Mouse (Mus musculus): ENCODE measurements at regions not wholly inside any gene's neighbourhood (a gene's known extent, or its start where the extent isn't known, plus 50 kb on each side); places are given as distances from the start of the nearest gene placed in this dataset.
"Not testable (repeated sequence)": the region's sequence is repeated elsewhere in the genome, so short reads cannot be mapped to it uniquely, and the experiment has no call there.

DNA sequence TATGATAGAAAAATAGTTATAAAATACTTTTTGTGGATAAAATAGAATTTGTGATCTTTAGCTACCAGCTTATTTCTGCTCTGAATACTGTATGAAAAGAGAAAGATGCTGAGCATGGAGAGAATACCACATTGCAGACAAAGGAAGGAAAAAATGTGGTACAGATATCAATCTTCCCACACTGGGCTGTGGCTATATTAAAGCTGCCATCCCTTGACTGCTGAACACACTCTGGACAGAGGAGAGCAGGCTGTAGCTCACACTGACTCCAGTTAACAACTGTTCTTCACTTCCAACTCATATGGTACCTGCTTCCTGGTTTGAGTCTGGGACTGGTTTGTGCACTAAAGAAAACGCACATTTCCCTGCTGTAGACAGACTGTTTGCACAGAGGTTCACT lies 76.7 kb upstream of the Try4 start:
- ATAC-seq (replicated peaks; ENCODE audit: low read depth, poor library complexity, severe bottlenecking): peak; percentile 80

DNA sequence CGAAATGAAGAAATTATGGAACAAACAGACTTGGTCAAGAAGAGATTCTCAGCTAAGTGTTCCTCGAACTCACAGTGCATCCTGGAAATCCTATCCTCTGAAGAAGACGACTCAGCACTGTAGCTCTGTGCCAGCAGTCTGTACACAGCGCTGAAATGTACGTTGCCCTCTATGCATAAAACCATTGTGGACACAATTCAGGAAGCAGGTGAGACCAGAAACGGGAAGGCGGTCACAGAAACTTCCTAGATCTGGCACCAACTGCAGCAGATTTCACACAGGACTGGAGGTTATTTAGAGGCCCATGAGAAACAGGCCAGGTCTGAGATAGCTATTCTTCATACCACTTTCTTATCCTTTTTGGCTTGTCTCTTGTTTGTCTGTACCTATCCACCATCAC lies 83.7 kb upstream of the Try4 start:
- peak; percentile 85 for ATAC-seq (replicated peaks; ENCODE audit: low read depth, poor library complexity, severe bottlenecking)

DNA sequence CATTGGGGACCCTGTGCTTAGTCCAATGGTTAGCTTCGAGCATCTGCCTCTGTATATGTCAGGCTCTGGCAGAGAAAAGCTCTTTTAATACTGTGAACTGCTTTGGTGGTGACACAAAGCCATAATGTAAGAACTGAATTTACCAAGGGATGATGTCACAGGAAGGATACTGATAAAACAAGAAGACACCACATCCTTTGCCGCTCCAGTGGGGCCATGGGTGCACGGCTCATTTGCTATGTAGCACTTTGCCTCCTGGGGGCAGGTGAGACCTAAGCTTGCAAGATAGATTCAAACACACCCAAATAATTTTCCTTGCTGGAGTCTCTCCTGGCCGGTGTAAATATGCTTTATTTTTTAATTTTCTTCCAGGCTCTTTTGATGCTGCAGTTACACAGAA lies 86.2 kb upstream of the Try4 start:
- ATAC-seq (replicated peaks; ENCODE audit: low read depth, poor library complexity, severe bottlenecking): peak; percentile 60

DNA sequence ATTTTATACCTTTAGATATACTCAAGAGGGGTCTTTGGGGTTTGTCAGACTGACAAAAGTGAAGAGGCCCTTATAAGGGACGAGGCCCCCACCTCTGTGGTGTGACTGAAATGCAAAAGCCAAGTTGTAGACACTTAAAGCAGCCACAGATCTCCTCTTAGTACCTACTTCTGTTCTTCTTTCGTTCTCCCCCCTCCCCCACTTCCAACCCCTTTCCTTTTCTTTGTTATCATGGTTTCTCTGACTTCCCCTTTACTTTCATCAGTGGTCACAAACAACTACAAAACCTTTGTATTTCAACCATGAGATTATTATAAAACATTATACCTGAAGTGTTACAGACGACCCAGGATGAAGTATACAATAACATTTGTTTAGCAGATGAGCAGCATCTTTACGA lies 96.2 kb upstream of the Try4 start:
- ATAC-seq (replicated peaks; ENCODE audit: low read depth, poor library complexity, severe bottlenecking): peak; percentile 84

DNA sequence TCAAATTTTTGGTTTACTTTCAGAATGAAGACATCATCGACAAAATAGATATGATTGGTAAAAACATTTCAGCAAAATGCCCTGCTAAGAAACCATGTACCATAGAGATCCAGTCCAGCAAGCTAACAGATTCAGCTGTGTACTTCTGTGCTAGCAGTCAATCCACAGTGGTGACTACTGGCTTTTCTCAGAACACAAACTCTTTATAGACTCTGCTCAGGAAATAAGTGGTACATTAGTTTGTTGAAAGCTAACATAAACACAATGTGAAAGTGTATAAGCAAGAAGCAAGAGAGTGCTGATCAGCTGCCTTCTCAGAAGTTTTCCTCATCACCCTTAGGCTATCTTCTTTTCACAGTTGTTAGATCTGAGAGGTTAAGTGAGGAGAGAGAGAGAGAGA lies 99.2 kb upstream of the Try4 start:
- no peak for ATAC-seq (replicated peaks; ENCODE audit: low read depth, poor library complexity, severe bottlenecking)

DNA sequence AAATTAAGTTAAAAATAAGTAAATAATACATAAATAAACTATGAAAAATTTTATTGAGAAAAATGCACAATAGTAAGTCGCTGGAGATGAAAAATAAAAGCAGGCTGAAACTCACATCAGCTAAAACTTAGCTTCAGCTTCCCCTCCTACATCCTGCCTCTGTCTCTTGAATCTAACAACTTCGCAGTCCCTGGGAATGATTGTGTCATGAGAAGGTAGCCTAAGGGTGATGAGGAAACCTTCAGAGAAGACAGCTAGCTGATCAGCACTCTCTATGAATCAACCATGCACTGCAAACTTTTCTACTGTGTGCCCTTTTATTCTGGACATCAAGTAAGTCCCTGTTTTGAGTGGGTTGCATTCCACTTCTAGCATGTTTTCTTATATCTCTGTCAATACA lies 99.8 kb upstream of the Try4 start:
- no peak for ATAC-seq (replicated peaks; ENCODE audit: low read depth, poor library complexity, severe bottlenecking)

DNA sequence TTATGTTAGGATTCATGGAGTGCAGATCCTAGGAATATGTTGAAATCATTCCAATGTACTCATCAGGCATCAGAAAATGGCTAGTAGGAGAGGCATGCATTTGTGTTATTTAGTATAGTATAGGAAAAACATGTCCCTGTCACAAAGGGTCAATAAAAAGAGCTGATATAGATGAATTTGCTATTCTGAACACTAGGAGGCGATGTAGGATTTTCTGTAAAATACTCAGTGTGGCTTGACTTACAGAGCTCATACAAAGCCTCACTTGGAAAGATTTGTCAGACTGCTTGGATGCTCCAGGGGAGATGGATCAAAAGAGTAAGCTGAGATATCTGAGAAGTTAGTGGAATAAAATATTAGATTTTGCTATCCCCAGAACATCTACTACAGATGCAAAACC lies 107.6 kb upstream of the Try4 start:
- ATAC-seq (replicated peaks; ENCODE audit: low read depth, poor library complexity, severe bottlenecking): peak; percentile 76

DNA sequence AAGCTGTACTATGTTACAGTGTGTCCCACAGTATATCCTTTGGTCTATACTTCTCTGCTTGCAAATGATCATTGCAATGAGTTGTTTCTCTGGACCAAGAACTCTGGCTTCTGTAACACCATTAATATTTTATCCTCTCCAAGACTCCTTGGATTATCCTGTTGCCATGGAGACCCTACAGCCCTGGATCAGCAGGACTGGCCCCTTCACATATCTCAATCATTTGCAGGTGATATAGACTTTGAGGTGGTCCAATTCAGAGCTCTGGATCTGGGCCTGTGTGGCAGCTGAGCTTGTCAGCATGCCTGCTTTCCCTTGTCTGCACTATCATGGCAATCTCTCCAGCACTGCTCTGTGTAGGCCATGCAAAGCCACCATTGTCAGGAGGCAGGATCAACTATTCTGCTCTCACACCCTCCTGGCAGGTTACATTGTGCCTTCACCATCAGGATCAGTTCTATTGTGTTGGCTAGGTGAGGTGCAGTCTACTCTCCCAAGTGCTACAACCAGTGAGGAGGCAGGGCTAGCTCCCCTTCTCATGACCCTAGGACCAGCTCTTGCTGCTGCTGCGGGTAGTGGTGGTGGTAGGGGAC lies 110.2 kb upstream of the Try4 start:
- ATAC-seq (replicated peaks; ENCODE audit: low read depth, poor library complexity, severe bottlenecking): no peak

DNA sequence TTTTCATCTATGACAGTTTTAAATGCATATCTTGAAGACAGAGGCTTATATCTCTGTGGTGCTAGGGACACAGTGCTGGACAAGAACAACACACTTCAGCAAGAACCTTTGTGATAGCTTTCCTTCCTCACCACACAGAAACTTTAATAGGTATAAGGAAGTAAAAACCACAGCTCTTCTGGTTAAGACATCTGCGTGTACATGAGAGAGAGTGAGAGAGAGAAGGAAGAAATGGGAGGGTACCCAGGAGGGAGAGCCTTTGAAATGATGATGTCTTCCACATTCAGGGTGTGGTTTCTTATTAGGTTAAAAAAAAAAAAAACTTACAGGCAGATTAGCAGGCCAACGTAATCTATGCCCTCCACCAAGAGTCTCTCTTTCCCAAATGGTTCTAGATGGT lies 113.2 kb upstream of the Try4 start:
- ATAC-seq (replicated peaks; ENCODE audit: low read depth, poor library complexity, severe bottlenecking): peak; percentile 76

DNA sequence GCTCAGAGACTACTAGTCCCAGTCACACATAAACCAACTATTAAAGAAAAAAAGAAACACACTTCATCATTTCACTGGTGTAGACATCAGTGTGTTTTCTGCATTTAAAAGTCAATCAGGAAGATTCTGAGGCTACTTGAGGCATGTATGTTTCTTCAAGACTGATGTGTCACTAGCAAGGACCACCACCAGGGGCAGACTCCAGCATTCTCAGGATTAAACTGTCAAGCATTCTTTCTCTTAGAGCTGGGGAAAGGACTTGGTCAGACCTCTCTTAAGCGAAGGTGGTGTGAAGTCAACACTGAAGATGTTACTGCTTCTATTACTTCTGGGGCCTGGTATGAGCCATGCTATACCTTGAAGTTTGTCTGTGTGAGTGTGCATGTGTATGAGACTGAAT lies 114.1 kb upstream of the Try4 start:
- 0 out of 2 replicates have a peak, but pooled peaks have one; percentile 36 for ATAC-seq (replicated peaks; ENCODE audit: low read depth, poor library complexity, severe bottlenecking)

DNA sequence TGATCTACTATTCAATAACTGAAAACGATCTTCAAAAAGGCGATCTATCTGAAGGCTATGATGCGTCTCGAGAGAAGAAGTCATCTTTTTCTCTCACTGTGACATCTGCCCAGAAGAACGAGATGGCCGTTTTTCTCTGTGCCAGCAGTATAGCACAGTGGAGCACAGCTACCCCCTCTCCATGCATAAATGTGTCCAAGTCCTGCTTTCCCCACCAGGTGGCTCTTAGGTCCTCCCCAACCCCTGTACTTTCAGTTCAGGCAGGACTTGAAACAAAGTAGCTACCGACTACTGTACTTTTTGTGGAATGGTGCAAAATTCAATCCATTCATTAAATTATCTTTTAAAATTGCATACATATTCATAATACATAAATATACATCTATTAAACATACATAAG lies 123.2 kb upstream of the Try4 start:
- ATAC-seq (replicated peaks; ENCODE audit: low read depth, poor library complexity, severe bottlenecking): peak; percentile 84

DNA sequence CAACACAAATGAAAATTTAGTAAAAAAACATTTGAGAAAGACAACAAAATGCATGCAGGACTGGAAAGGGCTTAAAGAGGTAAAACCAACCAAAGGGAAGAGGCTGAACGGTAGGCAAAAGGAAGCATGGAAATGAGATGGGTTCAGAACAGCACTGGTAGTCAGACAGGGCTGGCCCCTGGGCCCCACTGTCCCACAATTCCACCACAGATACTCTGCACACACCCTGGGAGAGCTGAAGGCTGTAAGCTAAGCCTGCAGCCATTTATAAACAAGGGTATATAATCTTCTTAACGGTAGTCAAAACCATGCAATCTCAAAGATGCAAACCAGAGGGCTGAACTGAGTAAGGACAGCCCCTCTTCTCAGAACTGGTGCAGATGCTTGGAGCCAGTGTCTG lies 124.0 kb upstream of the Try4 start:
- ATAC-seq (replicated peaks; ENCODE audit: low read depth, poor library complexity, severe bottlenecking): no peak

DNA sequence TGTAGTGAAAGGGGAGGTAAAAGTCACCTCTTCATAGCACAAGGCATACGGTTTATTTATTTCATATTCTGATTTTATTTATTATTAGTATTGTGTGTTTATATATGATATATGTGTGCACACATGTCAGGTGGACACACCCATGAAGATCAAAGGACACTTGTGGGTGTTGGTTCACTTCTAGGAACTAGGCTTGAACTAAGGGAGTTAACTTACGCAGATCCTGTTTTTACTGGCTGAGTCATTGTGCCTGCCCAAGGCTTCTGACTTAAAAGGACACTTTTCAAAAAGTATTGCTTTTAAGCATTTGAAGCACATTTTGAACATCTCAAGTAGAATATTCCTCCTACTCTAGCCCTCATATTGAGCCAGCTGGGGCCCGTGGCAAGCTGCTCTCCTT lies 124.9 kb upstream of the Try4 start:
- ATAC-seq (replicated peaks; ENCODE audit: low read depth, poor library complexity, severe bottlenecking): peak; percentile 42; the same call in 1 of the 2 replicates

DNA sequence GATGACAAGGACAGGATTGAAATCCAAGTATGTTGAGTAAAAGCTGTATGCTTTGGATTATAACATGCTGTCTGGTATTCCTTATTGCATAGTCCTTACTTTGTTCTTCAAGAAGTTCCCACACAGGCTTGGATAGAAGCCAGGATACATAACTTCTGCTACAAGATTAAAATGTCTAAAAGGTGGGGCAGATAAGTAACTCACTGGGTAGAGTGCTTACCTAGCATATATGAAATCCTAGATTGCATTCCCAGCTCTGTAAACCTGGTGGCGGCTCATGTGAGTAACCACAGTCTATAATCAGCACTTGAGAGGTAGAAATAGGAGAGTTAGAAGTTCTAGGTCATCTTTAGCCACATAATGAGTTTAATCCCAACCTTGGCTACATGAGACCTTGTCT lies 126.0 kb upstream of the Try4 start:
- no peak for ATAC-seq (replicated peaks; ENCODE audit: low read depth, poor library complexity, severe bottlenecking)

DNA sequence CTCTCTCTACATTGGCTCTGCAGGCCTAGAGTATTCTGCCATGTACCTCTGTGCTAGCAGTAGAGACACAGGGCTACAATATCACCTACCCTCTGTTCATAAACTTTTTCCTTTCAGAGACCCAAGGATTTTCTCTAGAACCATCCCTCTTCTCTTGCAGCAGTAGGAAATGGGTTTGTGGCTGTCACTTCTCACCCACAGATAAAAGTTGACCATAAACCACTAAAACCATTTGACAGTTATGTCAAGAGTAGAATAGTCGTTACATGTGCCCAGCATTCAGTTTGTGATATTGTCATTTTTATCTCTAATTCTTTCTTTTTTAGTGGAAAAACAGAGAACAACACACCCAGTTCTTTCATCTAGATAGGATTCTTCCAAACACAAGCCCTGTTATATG lies 128.2 kb upstream of the 2210010C04Rik start:
- peak; percentile 89 for ATAC-seq (replicated peaks; ENCODE audit: low read depth, poor library complexity, severe bottlenecking)

DNA sequence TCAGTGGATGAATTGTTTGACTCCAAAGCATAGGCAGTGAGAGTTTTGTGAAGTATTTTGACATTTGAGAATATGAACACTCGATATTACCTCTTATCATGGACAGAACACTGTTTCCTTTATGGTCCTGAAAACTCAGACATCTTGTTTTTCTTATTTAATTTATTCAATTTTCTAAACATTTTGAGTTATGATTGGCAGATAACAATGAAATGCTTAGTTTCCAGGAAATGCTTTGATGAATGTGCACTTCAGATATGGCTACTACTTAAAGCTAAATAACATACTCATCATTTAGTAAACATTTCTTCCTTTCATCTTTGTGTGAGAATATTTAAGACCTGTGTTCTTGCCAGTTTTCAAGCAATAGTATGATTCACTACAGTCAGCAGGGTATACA lies 126.4 kb upstream of the 2210010C04Rik start:
- peak; percentile 43 for ATAC-seq (replicated peaks; ENCODE audit: low read depth, poor library complexity, severe bottlenecking)

DNA sequence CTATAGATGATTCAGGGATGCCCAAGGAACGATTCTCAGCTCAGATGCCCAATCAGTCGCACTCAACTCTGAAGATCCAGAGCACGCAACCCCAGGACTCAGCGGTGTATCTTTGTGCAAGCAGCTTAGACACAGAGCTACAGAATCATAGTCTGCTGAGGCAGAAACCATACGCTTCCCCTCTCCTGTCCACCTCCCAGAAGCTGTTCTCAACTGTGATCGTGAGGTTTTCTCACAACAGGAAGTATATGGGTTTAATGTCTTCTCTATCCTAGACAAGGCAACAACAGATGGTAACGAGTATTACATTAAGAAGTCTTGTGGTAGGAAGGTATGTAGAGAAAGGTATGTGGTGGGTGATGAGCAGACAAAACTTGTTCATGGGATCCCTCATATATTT lies 116.8 kb upstream of the 2210010C04Rik start:
- peak; percentile 62 for ATAC-seq (replicated peaks; ENCODE audit: low read depth, poor library complexity, severe bottlenecking)

DNA sequence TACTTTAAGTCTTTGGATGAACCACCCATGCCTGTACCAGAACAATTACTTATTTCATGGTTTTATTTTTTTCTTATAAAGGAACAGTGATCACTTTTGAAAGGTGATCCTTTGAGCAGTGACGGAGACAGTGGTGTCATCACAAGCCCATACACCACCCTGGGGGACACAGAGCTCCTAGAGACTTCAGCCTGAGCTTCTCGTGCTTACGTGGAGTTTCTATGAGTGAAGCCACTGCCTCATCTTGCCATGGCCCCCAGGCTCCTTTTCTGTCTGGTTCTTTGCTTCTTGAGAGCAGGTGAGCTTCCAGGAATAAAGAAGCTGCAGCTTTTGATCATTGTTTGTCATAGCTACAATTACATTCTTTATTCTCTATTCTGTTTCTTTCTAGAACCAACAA lies 116.2 kb upstream of the 2210010C04Rik start:
- ATAC-seq (replicated peaks; ENCODE audit: low read depth, poor library complexity, severe bottlenecking): no peak

DNA sequence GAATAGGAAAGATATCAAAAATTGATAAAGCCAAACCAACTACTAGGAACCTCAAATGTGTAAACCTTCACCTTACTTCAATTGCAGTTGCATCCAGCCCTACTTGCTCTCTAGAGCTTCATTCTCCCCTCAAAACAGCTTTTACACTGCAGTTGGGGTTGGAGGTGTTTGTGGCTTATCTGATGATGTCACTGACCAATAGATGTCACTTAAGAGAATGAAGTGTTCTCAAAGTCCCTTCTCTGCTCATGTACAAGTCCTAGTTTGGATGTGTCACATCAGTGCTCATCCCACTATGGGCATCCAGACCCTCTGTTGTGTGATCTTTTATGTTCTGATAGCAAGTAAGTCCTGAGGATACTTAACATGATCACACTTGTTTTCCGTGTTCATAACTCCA lies 105.6 kb upstream of the 2210010C04Rik start:
- ATAC-seq (replicated peaks; ENCODE audit: low read depth, poor library complexity, severe bottlenecking): no peak

DNA sequence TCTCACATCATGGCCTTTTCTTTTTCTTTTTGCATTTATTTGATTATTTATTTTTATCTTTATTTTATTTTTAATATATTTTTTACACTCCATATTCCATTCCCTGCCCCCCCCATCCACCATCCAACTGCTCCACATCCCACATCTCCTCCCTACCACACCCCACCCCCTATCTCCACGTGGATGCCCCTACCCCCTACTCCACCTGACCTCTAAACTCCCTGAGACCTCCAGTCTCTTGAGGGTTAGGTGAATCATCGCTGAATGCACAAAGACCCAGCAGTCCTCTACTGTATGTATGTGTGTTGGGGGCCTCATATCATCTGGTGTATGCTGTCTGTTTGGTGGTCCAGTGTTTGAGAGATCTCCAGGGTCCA lies 102.1 kb upstream of the 2210010C04Rik start:
- ATAC-seq (replicated peaks; ENCODE audit: low read depth, poor library complexity, severe bottlenecking): not testable (repeated sequence)

DNA sequence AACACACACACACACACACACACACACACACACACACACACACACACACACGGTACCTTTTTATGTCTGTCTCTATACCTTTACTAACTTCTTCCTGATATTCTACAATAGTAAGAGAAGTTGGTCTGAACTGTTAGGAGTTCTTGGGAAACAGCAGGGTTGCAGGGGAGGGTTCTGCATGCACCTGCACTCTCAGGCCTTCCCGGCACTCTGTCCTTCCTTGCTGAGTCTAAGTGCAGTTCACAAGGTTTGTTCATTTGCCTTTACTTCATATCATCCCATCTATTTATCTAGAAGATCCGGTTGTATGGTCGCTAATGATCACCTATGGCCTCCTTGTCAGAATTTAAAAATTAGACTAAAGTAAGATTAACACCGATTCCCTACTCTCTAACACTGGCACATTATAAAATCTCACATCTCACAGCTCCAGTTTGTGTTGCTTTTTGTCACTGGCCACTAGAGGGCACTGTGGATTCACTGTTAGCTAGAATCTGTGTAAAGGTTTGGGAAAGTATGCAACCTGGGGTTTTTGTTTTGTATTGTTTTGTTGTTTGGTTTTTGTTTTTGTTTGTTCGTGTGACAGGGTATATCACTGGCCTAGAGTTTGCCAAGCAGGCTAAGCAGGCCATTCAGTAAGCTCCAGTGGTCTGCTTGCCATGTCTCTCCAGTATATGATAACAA lies 101.5 kb upstream of the 2210010C04Rik start:
- ATAC-seq (replicated peaks; ENCODE audit: low read depth, poor library complexity, severe bottlenecking): peak; percentile 90

DNA sequence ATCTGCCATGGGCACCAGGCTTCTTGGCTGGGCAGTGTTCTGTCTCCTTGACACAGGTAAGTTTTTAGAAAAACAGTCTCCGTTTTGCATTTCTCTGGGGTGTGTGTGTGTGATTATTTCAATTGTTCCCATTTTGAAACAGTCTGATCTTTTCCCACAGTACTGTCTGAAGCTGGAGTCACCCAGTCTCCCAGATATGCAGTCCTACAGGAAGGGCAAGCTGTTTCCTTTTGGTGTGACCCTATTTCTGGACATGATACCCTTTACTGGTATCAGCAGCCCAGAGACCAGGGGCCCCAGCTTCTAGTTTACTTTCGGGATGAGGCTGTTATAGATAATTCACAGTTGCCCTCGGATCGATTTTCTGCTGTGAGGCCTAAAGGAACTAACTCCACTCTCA lies 99.9 kb upstream of the 2210010C04Rik start:
- no peak for ATAC-seq (replicated peaks; ENCODE audit: low read depth, poor library complexity, severe bottlenecking)
